Comparison of ENCODE assay signal across 13 mouse cellular contexts in the genomic region with DNA sequence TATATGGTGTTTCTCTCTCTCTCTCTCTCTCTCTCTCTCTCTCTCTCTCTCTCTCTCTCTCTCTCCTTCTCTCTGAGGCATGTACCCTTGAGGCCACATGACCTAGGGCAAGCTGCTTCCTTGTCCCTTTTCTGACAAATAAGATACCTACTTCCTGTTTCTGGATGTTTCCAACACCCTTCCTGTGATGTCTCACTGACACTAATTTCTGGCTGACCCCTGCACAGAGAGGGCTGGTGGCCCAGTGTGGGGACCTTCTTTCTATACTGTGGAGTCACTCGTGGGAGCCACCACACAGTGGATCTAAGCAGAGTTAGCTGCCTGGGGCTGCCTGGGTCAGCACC. TPM values are rescaled to one million over a fixed set of nuclear protein-coding genes. Genes with fewer than 3 reads are reported as not detected.
DNase-seq lines count a peak whose midpoint lies in the region; ATAC-seq and TF ChIP-seq lines count a peak whose summit lies in the region.
"Had no signal": no experiment of that assay in that cellular context is flagged by ENCODE, and none has a peak within 500 bp of the region (broad histone marks: within the 10 kb centered on the region; RNA-seq: fewer than 3 reads in every experiment).

No protein-coding gene starts in this region.

- no peak overlapping the region for H3K4me2 ChIP-seq in lung, postnatal 0 days (replicated peaks; ENCODE audit: low read depth, low read length)
- H3K4me2 ChIP-seq in stomach, postnatal 0 days (replicated peaks; ENCODE audit: low read depth), result no peak overlapping the region
- H3K4me2 ChIP-seq in midbrain, postnatal 0 days (ENCODE audit: low read depth, low read length, poor library complexity, severe bottlenecking), result no peak overlapping the region
- H3K4me2 ChIP-seq: limb, embryonic 12.5 days had no signal

- intact Hi-C loops in gastrocnemius, adult 2 months (cut with DNase I), result no loop called here

- H3K4me1 ChIP-seq in lung, postnatal 0 days (ENCODE audit: insufficient read depth, low read depth, low read length), result peaks cover 4% of the 10 kb centered on the region; the same call in 1 of the 2 replicates
- H3K4me1 ChIP-seq in limb, embryonic 10.5 days, result peaks cover 47% of the 10 kb centered on the region
- H3K4me1 ChIP-seq in stomach, postnatal 0 days (replicated peaks; ENCODE audit: control insufficient read depth, insufficient read depth), result peaks cover 14% of the 10 kb centered on the region; the same call in 1 of the 2 replicates
- H3K4me1 ChIP-seq in midbrain, postnatal 0 days (ENCODE audit: insufficient read depth, low read length), result no peaks in the 10 kb centered on the region

- H3K4me3 ChIP-seq in gastrocnemius, adult 2 months, result peak overlapping the region; percentile 52
- H3K4me3 ChIP-seq in lung, postnatal 0 days (ENCODE audit: low read depth, low read length), result no peak overlapping the region
- H3K4me3 ChIP-seq in limb, embryonic 10.5 days, result no peak overlapping the region
- no peak overlapping the region for H3K4me3 ChIP-seq in stomach, postnatal 0 days (ENCODE audit: low read depth, low read length)
- no peak overlapping the region for H3K4me3 ChIP-seq in midbrain, postnatal 0 days (ENCODE audit: low read depth, low read length)
- H3K4me3 ChIP-seq: layer of hippocampus, adult 2 months; limb, embryonic 12.5 days; midbrain, embryonic 10.5 days had no signal

- DNase-seq in gastrocnemius, adult 2 months, result no peak
- no peak for DNase-seq in gastrocnemius, adult 18-20 months (ENCODE audit: low spot score)
- peak; percentile 72 for DNase-seq in lung, postnatal 0 days (ENCODE audit: low spot score)
- no peak for DNase-seq in lung, postnatal 36 days
- no peak for DNase-seq in limb, embryonic 10.5 days (ENCODE audit: low spot score)
- no peak for DNase-seq in stomach, postnatal 0 days (ENCODE audit: low spot score)
- DNase-seq in midbrain, postnatal 0 days (ENCODE audit: low spot score), result no peak
- DNase-seq in left cerebral cortex, adult 8-10 months (ENCODE audit: low spot score in 2 of 2), result no peak
- DNase-seq: cerebellum, adult 18-20 months; gastrocnemius, postnatal 14 days had no signal

- 24% methylated on average over 1 of the region's 1 CpGs for WGBS in lung, postnatal 0 days
- WGBS in limb, embryonic 10.5 days, result 39% methylated on average over 1 of the region's 1 CpGs
- WGBS in stomach, postnatal 0 days, result 40% methylated on average over 1 of the region's 1 CpGs
- WGBS in midbrain, postnatal 0 days, result 47% methylated on average over 1 of the region's 1 CpGs

- TF ChIP-seq EP300 in lung, postnatal 0 days (IDR thresholded peaks at IDR 0.05), result peak; percentile 81
- TF ChIP-seq EP300 in stomach, postnatal 0 days (optimal IDR thresholded peaks at IDR 0.05), result no peak

- no peaks in the 10 kb centered on the region for H3K9me3 ChIP-seq in lung, postnatal 0 days (ENCODE audit: low read length)
- no peaks in the 10 kb centered on the region for H3K9me3 ChIP-seq in limb, embryonic 10.5 days (replicated peaks)
- H3K9me3 ChIP-seq in stomach, postnatal 0 days (ENCODE audit: control insufficient read depth, low read length), result no peaks in the 10 kb centered on the region
- no peaks in the 10 kb centered on the region for H3K9me3 ChIP-seq in midbrain, postnatal 0 days (ENCODE audit: low read length)
- H3K9me3 ChIP-seq: limb, embryonic 12.5 days; midbrain, embryonic 10.5 days had no signal

- no peaks in the 10 kb centered on the region for H3K36me3 ChIP-seq in lung, postnatal 0 days (ENCODE audit: insufficient read depth, low read length)
- H3K36me3 ChIP-seq in limb, embryonic 10.5 days, result no peaks in the 10 kb centered on the region
- no peaks in the 10 kb centered on the region for H3K36me3 ChIP-seq in stomach, postnatal 0 days (ENCODE audit: control insufficient read depth, insufficient read depth, low read length)
- H3K36me3 ChIP-seq in midbrain, postnatal 0 days (ENCODE audit: insufficient read depth, low read length), result no peaks in the 10 kb centered on the region
- H3K36me3 ChIP-seq: limb, embryonic 12.5 days; midbrain, embryonic 10.5 days had no signal

- no peak for TF ChIP-seq CTCF in gastrocnemius, adult 2 months (IDR thresholded peaks at IDR 0.05)
- TF ChIP-seq CTCF in lung, postnatal 0 days (IDR thresholded peaks at IDR 0.05), result no peak
- TF ChIP-seq CTCF in stomach, postnatal 0 days (IDR thresholded peaks at IDR 0.05; ENCODE audit: low read depth), result no peak
- TF ChIP-seq CTCF in midbrain, postnatal 0 days (IDR thresholded peaks at IDR 0.05), result no peak

- H3K27ac ChIP-seq in gastrocnemius, adult 2 months, result peak overlapping the region; percentile 85
- 0 out of 2 replicates have a peak overlapping the region, but pooled peaks have one; percentile 9 for H3K27ac ChIP-seq in lung, postnatal 0 days (ENCODE audit: low read length)
- H3K27ac ChIP-seq in limb, embryonic 10.5 days, result peak overlapping the region; percentile 59
- peak overlapping the region; percentile 77 for H3K27ac ChIP-seq in stomach, postnatal 0 days (replicated peaks)
- no peak overlapping the region for H3K27ac ChIP-seq in midbrain, postnatal 0 days (ENCODE audit: low read depth, low read length)
- H3K27ac ChIP-seq: layer of hippocampus, adult 2 months; limb, embryonic 12.5 days; midbrain, embryonic 10.5 days had no signal

- peak; percentile 25 for ATAC-seq in lung, postnatal 0 days
- 0 out of 2 replicates have a peak, but pooled peaks have one; percentile 22 for ATAC-seq in stomach, postnatal 0 days (ENCODE audit: low FRiP score, low TSS enrichment)
- ATAC-seq in midbrain, postnatal 0 days (ENCODE audit: low FRiP score), result no peak

- no peaks in the 10 kb centered on the region for H3K27me3 ChIP-seq in lung, postnatal 0 days (replicated peaks; ENCODE audit: insufficient read depth, low read length)
- H3K27me3 ChIP-seq in limb, embryonic 10.5 days (ENCODE audit: low read depth, poor library complexity, severe bottlenecking), result no peaks in the 10 kb centered on the region
- no peaks in the 10 kb centered on the region for H3K27me3 ChIP-seq in stomach, postnatal 0 days (ENCODE audit: control insufficient read depth, insufficient read depth, low read length)
- no peaks in the 10 kb centered on the region for H3K27me3 ChIP-seq in midbrain, postnatal 0 days (ENCODE audit: insufficient read depth, low read length)
- H3K27me3 ChIP-seq: limb, embryonic 12.5 days had no signal

- no peak overlapping the region for H3K9ac ChIP-seq in lung, postnatal 0 days (replicated peaks; ENCODE audit: low read depth)
- no peak overlapping the region for H3K9ac ChIP-seq in stomach, postnatal 0 days (ENCODE audit: low read length)
- H3K9ac ChIP-seq in midbrain, postnatal 0 days (replicated peaks; ENCODE audit: low read length, poor library complexity, severe bottlenecking), result no peak overlapping the region
- H3K9ac ChIP-seq: limb, embryonic 12.5 days had no signal

RNA-seq across cellular contexts. Expression of a gene that starts 40.1 kb away (rescaled TPM):
- 10 to 100 TPM; 35.6 to 49.4 TPM for total RNA-seq in gastrocnemius, adult 2 months (2021)
- total RNA-seq in gastrocnemius, adult 18-20 months (2021), result 10 to 100 TPM; 34.2 to 53.9 TPM
- polyA plus RNA-seq in lung, postnatal 0 days (2015; fragmentation: Nextera tagmentation; extraction: Ambion mirVana), result 247 and 292 TPM in 2 replicates
- 17.6 and 22.5 TPM in 2 replicates for polyA plus RNA-seq in limb, embryonic 10.5 days (2016; fragmentation: Nextera tagmentation; extraction: Ambion mirVana)
- 126 and 137 TPM in 2 replicates for polyA plus RNA-seq in stomach, postnatal 0 days (2015; fragmentation: Nextera tagmentation; extraction: Ambion mirVana)
- 59.7 and 59.9 TPM in 2 replicates for total RNA-seq in midbrain, postnatal 0 days (2014; rRNA removed)
- polyA plus RNA-seq in midbrain, postnatal 0 days (2015; fragmentation: Nextera tagmentation; extraction: Ambion mirVana), result 87.2 and 91.0 TPM in 2 replicates
- 10 to 100 TPM; 28.5 to 32.2 (median 29.3) TPM for total RNA-seq in left cerebral cortex, adult 8-10 months (2022)
